Mouse (Mus musculus): ENCODE measurements around the gene Stk33.
"Not testable (repeated sequence)": the region's sequence is repeated elsewhere in the genome, so short reads cannot be mapped to it uniquely, and the experiment has no call there.

The Stk33 gene

DNA sequence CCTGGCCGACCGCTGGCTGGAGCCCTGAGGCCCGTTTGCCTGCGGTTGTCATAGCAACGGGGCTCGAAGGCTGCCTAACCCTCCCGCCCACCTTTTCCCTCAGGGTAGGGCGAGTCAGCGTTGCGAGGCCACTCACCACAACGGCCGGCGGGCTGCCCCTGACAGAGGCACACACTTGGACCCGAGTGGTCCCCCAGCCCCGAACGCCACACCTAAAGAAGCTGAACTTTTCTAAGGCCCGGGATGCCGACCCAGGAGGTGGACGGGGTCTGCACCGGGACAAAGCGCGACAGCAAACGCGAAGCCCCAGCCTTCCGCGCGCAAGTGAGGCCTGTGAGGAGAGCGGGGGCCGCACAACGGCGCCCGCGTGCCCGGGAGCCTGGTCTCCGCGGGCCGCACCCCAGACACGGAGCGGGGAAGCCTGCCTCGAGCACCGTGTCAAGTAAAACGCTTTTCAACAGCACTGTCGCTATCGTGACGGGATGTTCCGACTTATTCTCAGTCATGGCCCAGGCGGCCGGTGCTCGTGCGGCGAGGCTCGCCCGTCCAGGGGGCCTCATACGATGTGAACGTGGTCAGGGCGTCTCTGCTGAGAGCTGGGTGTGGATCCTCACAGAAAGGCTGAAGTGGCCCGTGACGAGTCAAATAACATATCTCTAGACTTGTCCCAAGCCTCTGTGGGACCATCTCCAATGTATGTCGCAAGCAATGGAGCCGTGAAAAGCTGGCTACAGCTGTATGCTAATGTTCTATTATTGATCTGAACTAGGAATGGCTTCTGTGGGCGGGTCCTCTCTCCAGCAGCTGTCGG lies at the start of gene Stk33:
TSS of gene Stk33 (minus strand) at position 301 of the 811 bp plus-strand sequence.
- DNase-seq (ENCODE audit: low spot score): peak; percentile 36

DNA sequence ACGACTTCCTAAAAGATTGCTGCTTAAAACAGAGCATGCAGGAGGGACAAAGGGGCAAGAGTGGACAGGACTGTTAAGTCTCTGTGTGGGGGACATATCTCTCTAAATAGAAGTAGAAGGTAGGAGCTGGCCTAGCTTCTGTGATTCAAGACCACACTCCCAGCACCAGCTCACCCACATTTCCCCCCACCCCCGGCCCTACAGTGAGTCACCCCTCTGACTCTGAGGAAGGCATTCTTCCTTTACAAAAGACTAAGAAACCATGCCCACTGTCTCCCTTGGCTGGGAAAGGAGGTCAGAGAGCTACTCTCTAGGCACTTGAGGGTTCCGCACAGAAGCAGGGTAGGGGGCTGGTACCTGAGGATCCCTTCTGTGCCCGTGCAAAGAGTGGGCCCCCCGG lies 45.3 kb upstream of the Stk33 start:
- no peak for DNase-seq (ENCODE audit: low spot score)

GRCm38 (mm10) chr7:109480765-109481197 lies 41.9 kb upstream of the Stk33 start:
- DNase-seq (ENCODE audit: low spot score): no peak

DNA sequence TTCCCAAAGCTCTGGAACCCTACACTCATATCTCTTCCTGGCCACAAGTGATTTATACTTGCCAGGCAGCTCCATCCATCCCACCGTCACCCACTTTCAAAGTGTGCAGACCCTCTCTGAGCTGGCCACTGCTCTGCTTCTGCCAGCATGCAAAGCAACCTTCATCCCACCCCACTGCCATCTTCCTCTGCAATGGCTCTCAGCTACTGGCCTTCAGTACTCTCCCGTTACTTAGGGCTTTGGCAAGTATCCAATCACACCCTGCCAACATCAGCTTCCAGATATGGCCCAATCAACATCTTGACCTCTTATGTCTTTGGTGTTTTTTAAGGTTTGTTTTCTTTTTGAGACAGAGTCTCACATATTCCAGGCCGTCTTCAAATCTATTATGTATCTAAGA lies 39.0 kb upstream of the Stk33 start:
- no peak for DNase-seq (ENCODE audit: low spot score)

DNA sequence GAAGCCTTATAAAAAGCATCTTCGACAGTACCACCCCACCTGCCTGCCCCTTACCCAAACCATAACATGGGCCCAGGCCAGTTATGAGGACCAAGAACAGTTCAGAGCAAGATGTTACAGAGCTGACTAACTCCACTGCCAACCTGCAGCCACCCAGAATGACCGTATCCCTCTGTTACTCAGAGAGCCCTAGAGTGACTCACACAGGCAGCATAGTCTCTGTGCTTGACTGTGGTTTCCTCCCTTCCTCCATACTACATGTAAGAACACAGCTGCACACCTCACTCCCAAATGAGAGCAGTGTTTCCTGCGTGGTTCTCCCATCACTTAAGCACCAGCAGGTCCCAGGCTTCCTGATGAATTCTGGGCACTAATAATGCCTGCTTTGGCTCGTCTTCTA lies 31.8 kb upstream of the Stk33 start:
- DNase-seq (ENCODE audit: low spot score): no peak

DNA sequence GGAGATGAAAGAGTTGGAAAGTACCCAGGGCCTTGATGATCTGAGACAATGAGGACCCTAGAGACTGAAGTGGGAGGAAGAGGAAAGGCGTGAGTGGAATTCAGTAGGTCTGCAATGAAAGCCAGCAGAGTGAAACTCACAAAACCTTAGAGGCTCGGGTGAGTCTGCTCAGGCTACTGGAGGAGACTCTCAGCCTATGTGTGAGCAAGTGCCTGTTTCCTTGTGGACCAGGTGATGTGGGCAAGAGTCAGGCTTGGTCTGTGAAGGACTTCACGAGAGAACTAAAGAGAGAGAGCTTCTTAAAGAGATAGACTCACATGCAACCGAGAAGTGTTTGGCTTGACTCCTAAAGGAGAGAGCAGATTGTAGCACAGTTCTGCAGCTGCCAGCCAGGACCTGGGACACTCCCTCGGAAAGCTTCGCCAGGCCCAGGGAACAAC lies 29.4 kb upstream of the Stk33 start:
- no peak for DNase-seq (ENCODE audit: low spot score)

DNA sequence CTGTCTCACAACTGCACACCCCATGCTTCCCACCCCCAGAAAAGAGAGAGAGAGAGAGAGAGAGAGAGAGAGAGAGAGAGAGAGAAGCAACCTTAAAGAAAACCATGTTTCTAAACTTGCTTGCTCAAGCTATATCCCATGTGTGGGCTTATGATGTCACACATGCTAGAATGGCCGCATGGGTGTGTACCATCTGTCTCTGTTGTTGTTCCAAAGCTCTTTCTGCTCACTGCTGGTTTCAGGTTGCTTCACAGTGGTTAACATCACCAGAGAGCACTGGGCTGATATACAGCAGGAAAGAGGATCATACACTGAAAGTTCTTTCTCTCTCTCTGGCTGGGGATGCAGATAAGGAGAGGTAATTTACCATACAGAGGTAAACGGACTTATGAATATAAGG lies 28.7 kb upstream of the Stk33 start:
- no peak for DNase-seq (ENCODE audit: low spot score)

DNA sequence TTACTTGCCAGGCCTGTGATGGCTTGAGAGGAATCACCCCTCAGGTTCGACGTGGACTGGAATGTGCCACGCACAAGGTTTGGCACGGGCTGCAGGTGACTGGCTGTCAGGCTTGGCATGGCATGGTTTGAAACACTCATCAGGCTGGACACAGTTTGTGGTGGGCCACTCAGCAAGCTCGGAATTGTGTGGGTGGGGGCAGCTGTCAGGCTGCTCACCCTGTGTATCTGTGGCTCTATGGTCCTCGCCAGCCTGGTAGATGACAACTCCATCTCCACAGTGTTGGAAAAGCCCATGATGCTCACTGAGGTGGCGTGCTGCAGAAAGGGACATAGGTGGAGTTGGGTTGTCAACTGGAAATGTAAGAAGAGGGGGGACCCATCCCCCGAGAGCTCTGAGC lies 21.8 kb upstream of the Stk33 start:
- DNase-seq (ENCODE audit: low spot score): no peak

- DNase-seq (ENCODE audit: low spot score): no peak
Observed at GRCm38 (mm10) chr7:109456563-109456962, 17.7 kb upstream of the Stk33 start.

- DNase-seq (ENCODE audit: low spot score): no peak
Observed at GRCm38 (mm10) chr7:109455748-109456147, 16.9 kb upstream of the Stk33 start.

- DNase-seq (ENCODE audit: low spot score): no peak
Observed at GRCm38 (mm10) chr7:109454856-109455255, 16.0 kb upstream of the Stk33 start.

DNA sequence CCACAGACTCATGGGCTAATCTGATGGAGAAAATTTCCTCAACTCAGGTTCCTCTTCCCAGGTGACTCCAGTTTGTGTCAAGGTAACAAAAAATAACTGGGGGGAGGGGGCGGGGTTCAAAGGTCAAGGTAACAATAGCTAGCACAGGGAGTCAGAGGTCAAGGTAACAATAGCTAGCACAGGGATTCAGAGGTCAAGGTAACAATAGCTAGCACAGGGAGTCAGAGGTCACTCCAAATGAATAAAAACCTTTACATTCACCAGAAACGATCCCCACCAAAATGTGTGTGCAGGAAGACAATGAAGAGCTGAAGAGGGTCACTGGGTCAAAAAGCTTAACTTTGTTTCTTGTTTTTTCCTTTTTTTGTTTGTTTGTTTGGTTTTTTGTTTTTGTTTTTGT lies 9.2 kb upstream of the Stk33 start:
- no peak for DNase-seq (ENCODE audit: low spot score)

- DNase-seq (ENCODE audit: low spot score): no peak
Observed at GRCm38 (mm10) chr7:109445012-109445411, 6.1 kb upstream of the Stk33 start.

GRCm38 (mm10) chr7:109442739-109443138 lies 3.9 kb upstream of the Stk33 start:
- no peak for DNase-seq (ENCODE audit: low spot score)

GRCm38 (mm10) chr7:109440697-109441269 lies 1.9 kb upstream of the Stk33 start:
- no peak for DNase-seq (ENCODE audit: low spot score)

DNA sequence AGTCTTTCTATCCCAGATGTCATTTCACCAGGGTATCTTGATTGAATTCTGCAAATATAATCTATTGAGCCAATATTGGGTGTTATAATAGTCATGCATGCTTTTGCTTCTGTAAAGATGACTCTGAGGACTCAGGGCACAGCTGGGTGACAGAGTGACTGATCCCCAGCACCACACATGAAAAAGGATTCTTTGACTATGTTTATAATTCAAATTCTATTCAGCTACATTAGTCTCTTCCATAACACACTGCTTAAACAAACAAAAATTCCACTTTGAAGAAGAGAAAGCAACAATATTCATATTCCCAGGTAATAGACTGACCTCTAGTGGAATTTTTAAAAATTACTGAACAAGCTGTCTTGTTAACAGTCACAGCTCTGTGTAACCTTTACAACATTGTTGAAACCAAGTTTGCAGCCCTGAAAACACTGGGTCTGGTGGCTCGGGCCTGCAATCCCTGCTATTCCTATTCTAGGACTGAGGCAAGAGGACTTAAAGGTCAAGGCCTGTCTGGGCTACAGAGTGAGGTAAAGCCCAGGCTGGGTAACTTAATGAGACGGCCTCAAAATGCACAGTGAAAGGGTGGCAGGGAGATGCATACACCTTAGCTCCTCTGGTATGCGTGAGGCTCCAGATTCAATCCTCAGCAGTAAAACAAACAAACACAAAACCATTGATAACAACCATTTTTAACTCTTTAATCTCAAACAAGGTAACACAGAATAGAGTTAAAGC lies 14.3 kb downstream of the Stk33 start:
- no peak for DNase-seq (ENCODE audit: low spot score)

DNA sequence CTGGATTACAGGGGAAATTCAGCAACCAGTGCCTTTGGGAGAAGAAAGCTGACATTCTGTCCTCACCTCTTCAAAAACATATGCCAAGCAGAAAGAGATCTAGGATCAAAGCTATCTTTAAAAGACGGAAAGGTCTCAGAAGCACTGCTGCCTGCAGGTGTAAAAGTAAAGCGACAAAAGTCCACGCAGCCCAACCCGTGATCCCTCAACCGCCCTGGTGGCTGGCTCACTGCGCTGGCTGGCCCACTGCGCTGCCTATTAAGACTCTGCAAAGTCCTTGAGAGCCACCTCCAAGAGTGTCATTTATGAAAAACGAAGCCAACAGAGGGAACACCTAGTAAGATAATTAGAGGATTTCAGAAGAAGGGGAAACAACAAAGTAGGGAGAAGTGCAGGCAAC lies 16.1 kb downstream of the Stk33 start:
- DNase-seq (ENCODE audit: low spot score): no peak

DNA sequence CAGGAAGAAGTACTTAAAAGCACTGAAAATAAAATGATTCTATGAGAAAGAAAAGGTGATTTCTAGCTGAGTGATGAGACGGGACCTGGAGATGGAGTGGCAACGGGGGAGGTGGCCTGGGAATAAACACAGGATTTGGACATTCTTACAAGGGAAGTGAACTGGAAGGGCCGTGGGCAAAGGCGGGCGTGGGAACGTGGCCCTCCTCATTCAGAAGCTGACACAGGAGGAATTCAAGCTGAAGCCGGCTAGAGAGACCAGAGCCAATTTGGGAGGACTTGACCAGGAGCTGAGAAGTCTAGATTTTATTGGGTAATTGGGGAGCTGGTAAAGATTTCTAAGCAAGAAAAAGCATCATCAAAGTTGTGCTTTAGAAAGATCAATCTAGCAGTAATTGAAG lies 33.4 kb downstream of the Stk33 start:
- DNase-seq (ENCODE audit: low spot score): no peak

GRCm38 (mm10) chr7:109399299-109399698 lies 39.6 kb downstream of the Stk33 start:
- DNase-seq (ENCODE audit: low spot score): no peak

DNA sequence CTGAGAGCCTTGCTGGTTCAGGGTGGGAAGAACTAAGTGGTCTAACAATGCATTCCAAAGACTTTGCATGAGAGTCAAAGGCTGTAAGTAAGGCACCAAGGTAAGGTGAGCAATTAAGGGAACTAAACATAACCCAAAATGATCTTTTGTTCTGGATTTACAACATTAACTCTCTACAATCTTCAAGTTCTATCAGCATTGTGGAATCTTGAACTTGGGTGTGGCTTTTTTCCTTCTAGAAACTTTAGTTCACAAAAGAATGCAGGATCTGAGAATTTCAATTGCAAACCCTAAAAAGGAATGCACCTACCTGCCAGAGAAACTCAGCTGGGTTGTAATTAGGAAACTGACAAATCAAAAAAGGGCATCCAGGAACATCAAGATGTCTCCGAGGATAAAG lies 57.8 kb downstream of the Stk33 start:
- no peak for DNase-seq (ENCODE audit: low spot score)

- DNase-seq (ENCODE audit: low spot score): not testable (repeated sequence)
Observed at GRCm38 (mm10) chr7:109373556-109373955, 65.3 kb downstream of the Stk33 start.

DNA sequence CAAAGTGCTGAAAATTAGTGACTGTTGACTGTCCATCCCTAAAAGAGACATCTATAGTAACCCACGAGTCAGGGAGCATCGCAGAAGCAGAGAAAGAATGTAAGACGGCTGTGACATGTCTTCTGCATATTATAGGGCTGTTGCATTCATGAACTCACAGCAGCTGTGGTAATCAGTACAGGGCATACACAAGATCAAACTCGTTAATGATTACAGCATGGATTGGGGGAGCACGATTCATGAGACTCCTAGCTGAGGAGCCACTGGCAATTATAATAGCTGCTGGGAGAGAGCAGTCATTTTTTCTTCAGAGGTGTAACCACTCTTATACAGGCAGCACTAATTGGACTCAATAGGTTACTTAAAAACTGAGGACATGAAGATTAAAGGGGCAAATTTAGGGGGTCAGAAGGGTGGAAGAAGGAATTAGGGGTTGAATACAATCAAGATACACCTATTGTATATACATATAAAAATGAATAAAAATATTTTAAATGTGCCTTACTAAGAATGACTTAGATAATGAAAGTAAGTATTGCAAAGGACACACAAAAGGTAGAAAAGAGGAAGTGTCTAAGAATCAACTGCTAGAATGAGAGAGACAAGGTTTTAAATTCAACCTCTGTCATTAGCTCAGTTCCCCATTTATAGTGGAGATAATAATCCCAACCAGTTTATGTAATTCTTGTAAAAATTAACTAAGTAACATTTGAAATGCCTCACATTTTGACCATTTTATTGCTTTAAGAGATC lies 80.3 kb downstream of the Stk33 start:
- DNase-seq (ENCODE audit: low spot score): no peak
